Mouse (Mus musculus): ENCODE measurements around the gene Psma6. TPM values are rescaled to one million over a fixed set of nuclear protein-coding genes. Genes with fewer than 3 reads are reported as not detected.

Gene Psma6
- polyA plus RNA-seq (2015; fragmentation: Nextera tagmentation; extraction: Ambion mirVana): 453 and 461 TPM in 2 replicates

DNA sequence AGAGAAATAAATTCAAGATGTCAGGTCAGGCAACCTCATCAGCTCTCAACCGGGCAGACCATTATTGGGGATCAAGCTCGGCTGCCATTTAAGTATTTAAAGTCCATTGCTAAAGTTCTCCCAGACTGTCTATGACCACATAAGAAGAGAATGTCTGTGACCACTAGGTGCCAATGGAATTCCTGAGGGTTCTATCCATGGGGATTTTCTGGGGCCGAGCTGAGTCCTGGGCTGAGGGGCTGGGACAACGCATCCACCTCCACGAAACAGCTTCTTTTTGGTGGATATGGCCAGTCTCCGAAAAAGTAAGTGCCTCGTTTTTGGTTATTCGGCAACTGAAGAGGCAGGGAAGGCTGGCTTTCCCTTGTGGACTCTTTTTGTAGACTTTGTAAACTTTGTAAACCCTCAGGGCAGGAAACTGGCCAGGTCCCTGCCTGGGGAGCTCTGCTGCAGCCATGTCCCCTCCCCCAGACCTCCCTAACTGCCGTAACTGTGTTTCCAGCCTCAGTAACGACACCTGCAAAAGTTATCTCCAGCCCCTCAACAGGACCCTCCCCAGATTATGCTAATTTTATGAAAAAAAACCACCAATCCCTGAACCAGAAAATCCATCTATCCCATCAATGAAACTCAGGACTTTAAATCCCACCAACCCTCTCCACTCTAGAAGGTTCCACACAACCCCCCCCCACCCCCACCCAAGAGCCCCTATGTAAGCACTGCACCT lies at the start of gene Psma6:
Gene Psma6 (plus strand): TSS at position 200 of the 727 bp plus-strand sequence.

Other genes with a start within 250 kb of the Psma6 start
- 53.2 and 80.3 TPM in 2 replicates for gene Srp54b, start 229.1 kb upstream of the Psma6 start, polyA plus RNA-seq (2015; fragmentation: Nextera tagmentation; extraction: Ambion mirVana)
- gene 1700047I17Rik2, start 184.6 kb upstream of the Psma6 start, polyA plus RNA-seq (2015; fragmentation: Nextera tagmentation; extraction: Ambion mirVana): not detected in 2 replicates
- gene Srp54c, start 154.1 kb upstream of the Psma6 start, polyA plus RNA-seq (2015; fragmentation: Nextera tagmentation; extraction: Ambion mirVana): 62.9 and 104 TPM in 2 replicates
- gene 1110008L16Rik, start 84.6 kb upstream of the Psma6 start, polyA plus RNA-seq (2015; fragmentation: Nextera tagmentation; extraction: Ambion mirVana): 8.5 and 14.1 TPM in 2 replicates
- gene Ppp2r3c, start 81.2 kb upstream of the Psma6 start, polyA plus RNA-seq (2015; fragmentation: Nextera tagmentation; extraction: Ambion mirVana): 13.1 and 13.8 TPM in 2 replicates
- 88.8 and 132 TPM in 2 replicates for gene Nfkbia, start 108.4 kb downstream of the Psma6 start, polyA plus RNA-seq (2015; fragmentation: Nextera tagmentation; extraction: Ambion mirVana)
- not detected in 2 replicates for gene Aldoart2, start 181.0 kb downstream of the Psma6 start, polyA plus RNA-seq (2015; fragmentation: Nextera tagmentation; extraction: Ambion mirVana)
- gene Insm2, start 215.2 kb downstream of the Psma6 start, polyA plus RNA-seq (2015; fragmentation: Nextera tagmentation; extraction: Ambion mirVana): 7.5 and 17.1 TPM in 2 replicates